Mouse (Mus musculus) testis, postnatal 14 days (tissue): ENCODE results near the gene Ilk.

Source experiments
- DNase-seq: peaks from one replicate; pipeline ENCODE4 v3.0.0; 2021; ENCODE audit warnings: low spot score

Gene Ilk

DNA sequence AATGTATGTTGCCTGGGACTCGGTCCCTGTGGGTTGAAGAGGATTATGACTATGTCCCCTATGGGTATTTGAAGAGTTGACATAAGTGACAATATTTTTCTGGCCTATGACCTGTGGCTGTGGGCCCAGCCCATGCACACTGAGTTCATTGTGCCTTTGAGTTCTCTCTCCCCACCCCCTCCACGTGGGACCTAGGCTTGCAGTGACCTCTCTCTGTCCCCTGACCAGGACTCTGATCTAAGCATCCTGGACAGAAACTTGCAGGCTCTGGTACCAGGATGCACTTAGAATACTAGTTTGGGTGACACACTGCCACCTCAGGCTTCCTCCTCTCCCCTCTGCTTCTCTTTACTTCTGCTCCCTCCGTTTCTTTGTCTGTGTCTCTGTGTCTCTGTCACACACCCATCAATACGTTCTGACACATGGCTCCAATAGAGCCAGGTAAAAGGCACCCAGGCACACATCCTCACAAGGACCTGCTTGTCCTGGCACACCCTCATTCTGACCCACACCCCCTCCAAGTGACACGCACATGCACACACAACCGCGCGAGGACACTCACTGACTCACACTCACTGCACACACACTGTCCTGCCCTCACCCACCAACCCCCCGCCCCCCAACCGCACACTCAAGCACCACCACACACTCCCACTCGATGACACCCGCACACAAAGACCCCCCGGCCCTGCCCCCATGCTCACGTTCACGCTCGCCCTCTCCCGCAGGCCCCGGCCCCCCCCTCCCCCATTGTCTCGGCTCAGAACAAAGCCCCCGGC is 50.3 kb downstream of the Ilk start:
- no peak for DNase-seq

DNA sequence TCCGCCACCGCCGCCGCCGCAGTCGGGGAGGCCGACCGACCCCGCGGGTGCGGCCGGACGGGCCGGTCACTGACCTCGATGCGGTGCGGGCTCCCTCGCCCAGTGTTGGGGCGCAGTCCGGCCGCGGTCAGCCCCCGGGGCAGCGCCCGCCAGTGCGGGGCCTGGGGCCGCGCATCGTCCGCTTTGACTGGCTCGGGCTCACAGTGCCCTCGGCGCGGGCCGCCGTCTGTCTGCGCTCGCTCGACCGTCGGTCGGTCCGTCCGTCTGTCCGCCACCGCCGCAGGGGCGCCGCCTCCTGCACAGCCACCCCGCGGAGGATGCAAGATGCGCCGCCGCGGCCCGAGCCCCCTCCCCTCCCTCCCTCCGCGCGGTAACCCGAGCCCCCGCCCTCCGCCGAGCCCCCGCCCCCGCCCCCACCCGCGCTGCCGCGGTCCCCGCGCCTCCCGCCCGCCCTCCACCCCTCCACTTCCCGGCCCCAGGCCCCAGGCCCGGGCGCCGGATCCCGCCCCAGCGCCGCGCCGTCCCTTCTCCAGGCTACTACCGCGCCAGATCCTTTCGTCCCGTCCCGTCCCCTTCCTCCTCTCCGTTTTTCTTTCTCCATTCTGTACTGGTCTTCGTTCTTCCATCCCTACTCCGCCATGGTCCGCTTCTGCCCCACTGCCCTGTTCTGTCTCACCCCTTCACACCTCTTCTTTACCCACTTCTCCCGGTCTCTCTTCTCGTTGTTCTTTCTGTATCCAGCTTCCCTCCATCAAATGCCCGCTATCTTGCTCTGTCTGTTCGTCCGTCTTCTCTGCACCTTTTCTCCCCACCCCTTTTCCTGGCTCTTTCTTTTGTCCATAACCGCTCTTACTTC is 51.1 kb downstream of the Ilk start, which contains the start of gene Dchs1:
Gene Dchs1 (minus strand): TSS at position 370 of the 856 bp plus-strand sequence.
- no peak for DNase-seq

DNA sequence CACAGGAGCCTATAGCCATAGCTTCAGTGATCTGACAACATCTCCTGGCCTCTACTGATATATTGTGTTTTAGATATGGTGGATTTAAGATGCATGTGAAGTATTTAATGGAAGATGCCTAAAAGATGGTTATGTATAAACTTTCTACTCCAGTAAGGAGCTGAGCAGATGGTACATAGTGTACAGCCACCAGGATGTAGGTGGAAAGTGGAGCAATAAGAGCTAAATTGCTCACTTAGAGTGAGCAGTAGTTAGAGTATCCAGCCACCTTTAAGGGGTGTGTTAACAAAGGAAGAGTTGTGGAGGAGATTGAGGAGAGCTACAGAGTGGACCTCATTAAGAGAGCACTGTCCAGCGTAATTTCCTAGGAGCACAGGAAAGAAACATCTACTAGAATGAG is 54.8 kb downstream of the Ilk start:
- DNase-seq, result no peak
